Mouse (Mus musculus) limb, embryonic 14.5 days (tissue): ENCODE data around the gene Ly86. TPM values are rescaled to one million over a fixed set of nuclear protein-coding genes. Genes with fewer than 3 reads are reported as not detected.
A peak's percentile ranks its signal among the peaks of the same experiment; 100 is the strongest.

Source experiments
- ATAC-seq: fragments of 200-750 bp; cut with Nextera tagmentation; 2 replicates; pipeline ENCODE4 v1.8.0; 2017; ENCODE audit warnings: low read depth, moderate number of reproducible peaks, moderate TSS enrichment; ENCODE audit not compliant: low FRiP score
- DNase-seq: peaks from one replicate; pipeline ENCODE4 v3.0.0-alpha.2; 2015; ENCODE audit warnings: low spot score
- H3K27ac ChIP-seq: fragments of 300-500 bp; sonication (generic); replicated peaks from 2 replicates; pipeline ENCODE4 v1.5.1; 2014; ENCODE audit warnings: low read depth, mild to moderate bottlenecking, low read length, moderate library complexity, mixed read lengths
- H3K27me3 ChIP-seq: fragments of 300-500 bp; sonication (generic); 2 replicates; pipeline ENCODE4 v1.6.1; 2014; ENCODE audit warnings: low read length, mixed read lengths; ENCODE audit not compliant: control insufficient read depth, insufficient read depth
- H3K36me3 ChIP-seq: fragments of 300-500 bp; sonication (generic); 2 replicates; pipeline ENCODE4 v1.6.1; 2014; ENCODE audit warnings: mild to moderate bottlenecking, low read length, moderate library complexity, mixed read lengths; ENCODE audit not compliant: control insufficient read depth, insufficient read depth
- H3K4me1 ChIP-seq: fragments of 300-500 bp; sonication (generic); 2 replicates; pipeline ENCODE4 v1.6.1; 2014; ENCODE audit warnings: antibody characterized with exemption, low read length, mixed read lengths; ENCODE audit not compliant: control insufficient read depth, insufficient read depth
- H3K4me2 ChIP-seq: fragments of 300-500 bp; sonication (generic); replicated peaks from 2 replicates; pipeline ENCODE4 v1.6.1; 2014; ENCODE audit warnings: low read depth, mild to moderate bottlenecking, low read length, moderate library complexity; ENCODE audit not compliant: severe bottlenecking
- H3K4me3 ChIP-seq: fragments of 300-500 bp; sonication (generic); replicated peaks from 2 replicates; pipeline ENCODE4 v1.5.1; 2014; ENCODE audit warnings: low read length
- H3K9ac ChIP-seq: fragments of 300-500 bp; sonication (generic); 2 replicates; pipeline ENCODE4 v1.6.1; 2014; ENCODE audit warnings: mild to moderate bottlenecking, low read depth, low read length, moderate library complexity; ENCODE audit not compliant: severe bottlenecking
- H3K9me3 ChIP-seq: fragments of 300-500 bp; sonication (generic); 2 replicates; pipeline ENCODE4 v1.6.1; 2016; ENCODE audit warnings: low read length; ENCODE audit not compliant: control insufficient read depth
- POLR2A ChIP-seq: fragments of 200-500 bp; IDR thresholded peaks from 2 replicates; pipeline ENCODE4 v1.8.0; 2012; ENCODE audit warnings: inconsistent platforms, mild to moderate bottlenecking, moderate library complexity, borderline replicate concordance; ENCODE audit not compliant: insufficient read depth, insufficient read length; ENCODE audit errors: extremely low read depth
- WGBS: fragments of 180-500 bp; shearing (Covaris S2); extraction: QIAGEN DNeasy Blood & Tissue Kit; methylation state at CpG from one replicate; pipeline ENCODE4 v1.1.7; 2014; 5-methylcytosine and 5-hydroxymethylcytosine counted together
- polyA plus RNA-seq, 2 experiments: library from polyadenylated mRNA; depleted of rRNA in 1 of 2; stranded (reverse) in 1 of 2; unstranded in 1 of 2; fragments of >200 nt; fragmentation: Nextera tagmentation in 1 of 2; extraction: Ambion mirVana in 1 of 2; gene quantifications; 2 replicates each; pipeline versions ENCODE4 v1.2.1 to v1.2.3; 2012 to 2014

Gene Ly86
- polyA plus RNA-seq, 2 experiments: 15.0 to 20.8 TPM

DNA sequence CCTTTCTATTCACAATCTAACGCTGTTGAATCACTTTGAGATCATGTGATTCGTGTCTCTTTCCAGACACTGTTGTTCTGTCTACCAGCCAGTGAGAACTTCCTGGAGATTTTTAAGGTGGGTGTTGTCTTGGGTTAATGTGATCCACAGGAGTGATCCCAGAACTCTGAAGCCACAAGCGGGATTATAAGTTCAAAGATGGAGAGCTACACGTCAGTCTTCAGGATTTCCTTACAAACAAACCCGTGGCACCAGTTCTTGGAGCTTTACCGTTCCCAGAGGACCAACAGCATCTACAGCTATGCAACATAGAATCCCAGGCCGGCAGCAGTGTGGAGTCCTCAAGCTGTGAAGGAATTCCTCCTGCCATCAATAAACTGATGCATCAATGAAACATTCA, 94.5 kb downstream of the Ly86 start:
- no peak overlapping the region for H3K4me2 ChIP-seq
- no peak overlapping the region for H3K4me3 ChIP-seq
- ATAC-seq (no peak), DNase-seq (no peak)
- H3K9me3 ChIP-seq: no peaks in the 10 kb centered on the region
- peaks cover 26% of the 10 kb centered on the region for H3K4me1 ChIP-seq
- no peaks in the 10 kb centered on the region for H3K36me3 ChIP-seq
- H3K27me3 ChIP-seq: peaks cover 12% of the 10 kb centered on the region; the same call in 1 of the 2 replicates
- H3K9ac ChIP-seq: no peak overlapping the region
- WGBS: 59% methylated on average over 7 of the region's 7 CpGs
- H3K27ac ChIP-seq: no peak overlapping the region
- no peak for TF ChIP-seq POLR2A

DNA sequence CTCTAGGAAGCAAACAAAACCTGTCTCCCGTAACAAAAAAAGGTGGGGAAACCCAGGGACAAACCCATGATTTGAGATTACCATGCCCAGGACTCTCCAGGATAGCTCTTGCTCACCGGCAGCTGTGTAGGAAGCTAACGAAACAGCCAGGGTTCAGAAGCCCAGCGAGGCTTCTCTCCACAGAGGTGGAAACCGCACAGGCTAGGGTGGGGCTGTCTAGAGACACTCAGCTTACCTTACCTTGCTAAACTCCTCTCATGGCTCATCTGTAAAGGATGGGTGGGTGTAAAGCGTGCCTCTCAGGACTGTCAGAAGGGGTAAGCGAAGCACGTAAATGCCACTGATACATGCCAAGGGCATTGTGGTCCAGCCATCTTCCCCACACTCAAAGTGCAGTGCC, 94.9 kb downstream of the Ly86 start:
- Histone ChIP-seq H3K9me3 (no peaks in the 10 kb centered on the region), H3K4me1 (peaks cover 24% of the 10 kb centered on the region), H3K4me2 (no peak overlapping the region), H3K36me3 (no peaks in the 10 kb centered on the region), H3K4me3 (no peak overlapping the region), H3K27me3 (peaks cover 12% of the 10 kb centered on the region; the same call in 1 of the 2 replicates), H3K27ac (no peak overlapping the region), H3K9ac (no peak overlapping the region)
- ATAC-seq: no peak
- no peak for TF ChIP-seq POLR2A
- DNase-seq: no peak
- WGBS: 79% methylated on average over 8 of the region's 8 CpGs

DNA sequence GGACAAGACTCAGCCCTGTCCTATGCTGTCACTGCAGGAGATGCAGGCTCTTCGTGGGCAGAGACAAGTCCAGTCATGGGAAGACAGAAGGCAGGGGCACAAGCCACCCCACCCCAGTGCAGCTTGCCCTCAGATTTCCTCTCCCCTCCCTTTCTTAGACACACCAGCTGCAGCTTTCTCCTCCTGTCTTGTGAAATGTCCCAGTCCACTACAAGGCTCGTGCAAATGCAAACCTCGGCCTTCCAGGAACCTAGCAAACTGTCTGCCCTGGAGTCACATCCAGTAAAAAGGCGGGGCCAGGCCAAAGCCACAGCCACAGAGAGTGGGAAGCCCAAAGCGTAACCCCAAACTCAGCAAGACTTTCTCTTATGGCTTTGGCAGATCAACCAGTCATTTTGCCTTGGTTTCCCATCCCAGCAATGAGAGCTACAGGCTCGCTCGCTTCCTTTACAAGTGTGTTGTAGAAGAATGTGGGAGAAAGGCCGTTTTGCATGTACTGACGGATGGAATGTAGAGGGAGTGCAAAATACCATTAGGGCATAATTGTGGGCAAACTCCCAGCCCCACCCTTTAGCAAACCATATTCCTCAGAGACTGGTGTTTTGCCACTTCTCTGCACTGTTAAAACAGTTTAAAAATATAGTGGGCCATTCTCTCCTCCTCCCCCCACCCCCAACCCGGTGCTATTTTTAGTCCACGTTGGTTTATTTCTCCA, 95.7 kb downstream of the Ly86 start:
- 41% methylated on average over 11 of the region's 11 CpGs for WGBS
- H3K36me3 ChIP-seq: no peaks in the 10 kb centered on the region
- peaks cover 24% of the 10 kb centered on the region for H3K4me1 ChIP-seq
- no peak for TF ChIP-seq POLR2A
- no peak overlapping the region for H3K27ac ChIP-seq
- H3K9me3 ChIP-seq: no peaks in the 10 kb centered on the region
- H3K4me2 ChIP-seq: no peak overlapping the region
- H3K27me3 ChIP-seq: peaks cover 7% of the 10 kb centered on the region; the same call in 1 of the 2 replicates
- ATAC-seq (peak; percentile 35; the same call in 1 of the 2 replicates), DNase-seq (no peak)
- no peak overlapping the region for H3K4me3 ChIP-seq
- no peak overlapping the region for H3K9ac ChIP-seq

DNA sequence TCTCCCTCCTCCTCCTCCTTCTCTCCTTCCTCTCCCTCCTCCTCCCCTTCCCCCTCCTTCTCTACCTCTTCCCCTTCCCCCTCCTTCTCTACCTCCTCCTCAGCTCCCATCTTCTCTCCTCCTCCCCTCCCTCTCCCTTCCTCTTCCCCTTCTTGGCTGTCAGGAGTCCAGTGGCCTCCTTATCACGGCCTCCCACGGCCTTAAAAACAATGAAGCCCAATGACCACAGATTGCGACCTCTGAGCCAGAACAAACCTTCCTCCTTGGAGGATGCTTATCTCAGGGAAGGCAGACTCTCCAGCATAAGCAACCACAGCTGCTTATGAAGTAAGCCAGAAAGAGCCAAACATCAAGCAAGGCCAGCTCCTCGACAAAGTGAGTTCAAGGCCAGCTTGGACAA, 97.0 kb downstream of the Ly86 start:
- peaks cover 18% of the 10 kb centered on the region for H3K4me1 ChIP-seq
- H3K27me3 ChIP-seq: no peaks in the 10 kb centered on the region
- TF ChIP-seq POLR2A: no peak
- ATAC-seq: no peak
- 39% methylated on average over 4 of the region's 4 CpGs for WGBS
- no peak overlapping the region for H3K4me2 ChIP-seq
- no peak overlapping the region for H3K9ac ChIP-seq
- H3K36me3 ChIP-seq: no peaks in the 10 kb centered on the region
- H3K4me3 ChIP-seq: no peak overlapping the region
- no peak for DNase-seq
- H3K27ac ChIP-seq: no peak overlapping the region
- no peaks in the 10 kb centered on the region for H3K9me3 ChIP-seq

DNA sequence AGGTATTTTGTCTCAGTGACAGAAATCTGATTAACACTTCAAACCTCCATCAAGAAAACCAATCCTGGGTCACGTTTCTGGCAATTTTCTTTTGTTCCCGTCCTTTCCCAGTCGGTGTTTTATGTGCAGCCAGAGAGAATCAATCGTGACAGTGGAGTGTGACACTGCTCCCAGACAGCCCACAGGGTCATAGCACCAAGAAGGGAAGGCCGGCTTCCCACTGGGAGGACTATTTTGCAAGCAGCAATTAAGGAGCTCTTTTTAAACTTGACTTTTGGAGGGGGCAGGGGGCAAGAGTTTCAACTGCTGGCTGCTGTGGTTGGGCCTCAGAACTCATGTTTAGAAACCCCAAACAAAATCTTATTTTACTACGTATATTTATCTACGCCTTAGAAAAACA, 97.5 kb downstream of the Ly86 start:
- Histone ChIP-seq H3K27ac (no peak overlapping the region), H3K9me3 (no peaks in the 10 kb centered on the region), H3K27me3 (no peaks in the 10 kb centered on the region), H3K36me3 (no peaks in the 10 kb centered on the region), H3K4me2 (no peak overlapping the region), H3K9ac (no peak overlapping the region), H3K4me1 (peaks cover 18% of the 10 kb centered on the region), H3K4me3 (no peak overlapping the region)
- no peak for ATAC-seq
- WGBS: 39% methylated on average over 7 of the region's 7 CpGs
- no peak for TF ChIP-seq POLR2A
- no peak for DNase-seq
